Mouse (Mus musculus) kidney, embryonic 14.5 days (tissue): ENCODE measurements around the gene Hint1. TPM values are rescaled to one million over a fixed set of nuclear protein-coding genes. Genes with fewer than 3 reads are reported as not detected.

Source experiments
- ATAC-seq: fragments of 200-750 bp; cut with Nextera tagmentation; 2 replicates; pipeline ENCODE4 v1.8.0; 2017; ENCODE audit warnings: moderate number of reproducible peaks, mild to moderate bottlenecking, moderate TSS enrichment, moderate library complexity; ENCODE audit not compliant: low FRiP score, low TSS enrichment
- H3K27ac ChIP-seq: fragments of 300-500 bp; sonication (generic); 2 replicates; pipeline ENCODE4 v1.5.1; 2014; ENCODE audit warnings: low read depth, mild to moderate bottlenecking, low read length, moderate library complexity, mixed read lengths
- H3K27me3 ChIP-seq: fragments of 300-500 bp; sonication (generic); 2 replicates; pipeline ENCODE4 v1.6.1; 2014; ENCODE audit warnings: mild to moderate bottlenecking, low read length; ENCODE audit not compliant: control insufficient read depth, insufficient read depth
- H3K36me3 ChIP-seq: fragments of 300-500 bp; sonication (generic); 2 replicates; pipeline ENCODE4 v1.6.1; 2014; ENCODE audit warnings: low read length, mixed read lengths; ENCODE audit not compliant: control insufficient read depth, insufficient read depth
- H3K4me1 ChIP-seq: fragments of 300-500 bp; sonication (generic); 2 replicates; pipeline ENCODE4 v1.6.1; 2014; ENCODE audit warnings: low read length, mixed read lengths; ENCODE audit not compliant: control insufficient read depth, insufficient read depth
- H3K4me2 ChIP-seq: fragments of 300-500 bp; sonication (generic); replicated peaks from 2 replicates; pipeline ENCODE4 v1.6.1; 2014; ENCODE audit warnings: low read depth, mild to moderate bottlenecking, low read length
- H3K4me3 ChIP-seq: fragments of 300-500 bp; sonication (generic); 2 replicates; pipeline ENCODE4 v1.5.1; 2014; ENCODE audit warnings: mild to moderate bottlenecking, low read length
- H3K9ac ChIP-seq: fragments of 300-500 bp; sonication (generic); 2 replicates; pipeline ENCODE4 v1.6.1; 2014; ENCODE audit warnings: low read depth, mild to moderate bottlenecking, low read length, moderate library complexity
- H3K9me3 ChIP-seq: fragments of 300-500 bp; sonication (generic); 2 replicates; pipeline ENCODE4 v1.6.1; 2016; ENCODE audit warnings: low read length; ENCODE audit not compliant: control insufficient read depth
- WGBS: fragments of 180-500 bp; shearing (Covaris S2); extraction: QIAGEN DNeasy Blood & Tissue Kit; methylation state at CpG from one replicate; pipeline ENCODE4 v1.1.7; 2014; 5-methylcytosine and 5-hydroxymethylcytosine counted together
- polyA plus RNA-seq: library from polyadenylated mRNA; unstranded; fragments of >200 nt; fragmentation: Nextera tagmentation; extraction: Ambion mirVana; gene quantifications from 2 replicates; pipeline ENCODE4 v1.2.1, GENCODE M21; 2014

Hint1 gene
- polyA plus RNA-seq, 1 experiment from 2014 or later: 720 TPM

GRCm38 (mm10) chr11:54909273-54909672 is 43.1 kb downstream of the Hint1 start:
- Histone ChIP-seq H3K27ac (no peak overlapping the region), H3K4me2 (no peak overlapping the region), H3K36me3 (peaks cover 32% of the 10 kb centered on the region), H3K9ac (no peak overlapping the region), H3K4me1 (no peaks in the 10 kb centered on the region), H3K9me3 (no peaks in the 10 kb centered on the region), H3K4me3 (no peak overlapping the region), H3K27me3 (no peaks in the 10 kb centered on the region)
- no peak for ATAC-seq
- WGBS: 93% methylated on average over 11 of the region's 11 CpGs

GRCm38 (mm10) chr11:54910081-54910665 is 44.0 kb downstream of the Hint1 start:
- no peak overlapping the region for H3K4me2 ChIP-seq
- no peak overlapping the region for H3K4me3 ChIP-seq
- peaks cover 32% of the 10 kb centered on the region for H3K36me3 ChIP-seq
- H3K27me3 ChIP-seq: no peaks in the 10 kb centered on the region
- no peaks in the 10 kb centered on the region for H3K9me3 ChIP-seq
- no peaks in the 10 kb centered on the region for H3K4me1 ChIP-seq
- ATAC-seq: no peak
- no peak overlapping the region for H3K27ac ChIP-seq
- H3K9ac ChIP-seq: no peak overlapping the region
- WGBS: 92% methylated on average over 12 of the region's 12 CpGs

GRCm38 (mm10) chr11:54911201-54911600 is 45.0 kb downstream of the Hint1 start:
- 86% methylated on average over 3 of the region's 3 CpGs for WGBS
- Histone ChIP-seq H3K27me3 (no peaks in the 10 kb centered on the region), H3K36me3 (peaks cover 39% of the 10 kb centered on the region), H3K9me3 (no peaks in the 10 kb centered on the region), H3K4me2 (no peak overlapping the region), H3K4me3 (no peak overlapping the region), H3K27ac (no peak overlapping the region), H3K9ac (no peak overlapping the region), H3K4me1 (no peaks in the 10 kb centered on the region)
- ATAC-seq: no peak

GRCm38 (mm10) chr11:54911671-54912502 is 45.7 kb downstream of the Hint1 start:
- Histone ChIP-seq H3K27ac (no peak overlapping the region), H3K27me3 (no peaks in the 10 kb centered on the region), H3K9me3 (no peaks in the 10 kb centered on the region), H3K9ac (no peak overlapping the region), H3K4me2 (no peak overlapping the region), H3K36me3 (peaks cover 43% of the 10 kb centered on the region), H3K4me3 (no peak overlapping the region), H3K4me1 (no peaks in the 10 kb centered on the region)
- ATAC-seq: no peak
- WGBS: 89% methylated on average over 7 of the region's 7 CpGs

- H3K27me3 ChIP-seq: no peaks in the 10 kb centered on the region
- 82% methylated on average over 9 of the region's 9 CpGs for WGBS
- H3K27ac ChIP-seq: no peak overlapping the region
- H3K9me3 ChIP-seq: no peaks in the 10 kb centered on the region
- no peak overlapping the region for H3K9ac ChIP-seq
- H3K4me2 ChIP-seq: no peak overlapping the region
- ATAC-seq: no peak
- H3K4me1 ChIP-seq: no peaks in the 10 kb centered on the region
- no peak overlapping the region for H3K4me3 ChIP-seq
- peaks cover 51% of the 10 kb centered on the region for H3K36me3 ChIP-seq
These were observed 46.5 kb downstream of the Hint1 start for GRCm38 (mm10) chr11:54912503-54913316.

GRCm38 (mm10) chr11:54913841-54914240 is 47.7 kb downstream of the Hint1 start:
- Histone ChIP-seq H3K36me3 (peaks cover 56% of the 10 kb centered on the region), H3K27me3 (no peaks in the 10 kb centered on the region), H3K9ac (no peak overlapping the region), H3K4me3 (no peak overlapping the region), H3K4me2 (no peak overlapping the region), H3K9me3 (no peaks in the 10 kb centered on the region), H3K4me1 (no peaks in the 10 kb centered on the region), H3K27ac (no peak overlapping the region)
- WGBS: 96% methylated on average over 5 of the region's 5 CpGs
- ATAC-seq: no peak

GRCm38 (mm10) chr11:54917461-54917860 is 51.3 kb downstream of the Hint1 start:
- ATAC-seq: no peak
- Histone ChIP-seq H3K27me3 (no peaks in the 10 kb centered on the region), H3K4me2 (no peak overlapping the region), H3K9ac (no peak overlapping the region), H3K4me1 (0 out of 2 replicates have a peak, but pooled peaks cover 3% of the 10 kb centered on the region), H3K36me3 (peaks cover 48% of the 10 kb centered on the region), H3K9me3 (no peaks in the 10 kb centered on the region), H3K27ac (no peak overlapping the region), H3K4me3 (no peak overlapping the region)
- WGBS: 90% methylated on average over 7 of the region's 7 CpGs

- H3K9me3 ChIP-seq: no peaks in the 10 kb centered on the region
- H3K9ac ChIP-seq: no peak overlapping the region
- ATAC-seq: no peak
- H3K36me3 ChIP-seq: peaks cover 45% of the 10 kb centered on the region
- H3K4me2 ChIP-seq: no peak overlapping the region
- H3K27ac ChIP-seq: no peak overlapping the region
- H3K4me1 ChIP-seq: 0 out of 2 replicates have a peak, but pooled peaks cover 3% of the 10 kb centered on the region
- H3K4me3 ChIP-seq: no peak overlapping the region
- H3K27me3 ChIP-seq: no peaks in the 10 kb centered on the region
- 93% methylated on average over 4 of the region's 4 CpGs for WGBS
These were observed 52.1 kb downstream of the Hint1 start for GRCm38 (mm10) chr11:54918273-54918672.
